Mouse (Mus musculus) layer of hippocampus, adult 18-20 months (tissue): ENCODE data around the gene Relch. TPM values are rescaled to one million over a fixed set of nuclear protein-coding genes. Genes with fewer than 3 reads are reported as not detected.
"Not testable (repeated sequence)": the region's sequence is repeated elsewhere in the genome, so short reads cannot be mapped to it uniquely, and the experiment has no call there.

ENCODE experiments used
- DNase-seq, 2 experiments: peaks; one replicate each; pipeline ENCODE4 v3.0.0; 2022; ENCODE audit warnings: low spot score in 2 of 2
- total RNA-seq, 2 experiments: library from RNA; stranded (reverse); gene quantifications; 2 replicates each; pipeline ENCODE4 v1.2.3; 2021

Relch gene
- total RNA-seq, 2 experiments from 2014 or later: 91.2 to 91.5 TPM

GRCm38 (mm10) chr1:105742481-105742880, 78.8 kb downstream of the Relch start:
- DNase-seq: peak in 1 of 2 experiments; percentile 17

GRCm38 (mm10) chr1:105746444-105746843, 82.8 kb downstream of the Relch start:
- DNase-seq: no peak

- no peak for DNase-seq
These were observed 83.4 kb downstream of the Relch start for GRCm38 (mm10) chr1:105746858-105747596.

- no peak for DNase-seq
These were observed 84.6 kb downstream of the Relch start for GRCm38 (mm10) chr1:105748091-105748799.

GRCm38 (mm10) chr1:105752196-105752595, 88.5 kb downstream of the Relch start:
- DNase-seq: no peak

- DNase-seq: no peak
These were observed 89.3 kb downstream of the Relch start for GRCm38 (mm10) chr1:105752944-105753343.

- no peak for DNase-seq
These were observed 95.1 kb downstream of the Relch start for GRCm38 (mm10) chr1:105758798-105759197.

- DNase-seq: no peak
These were observed 95.9 kb downstream of the Relch start for GRCm38 (mm10) chr1:105759422-105760165.

- no peak for DNase-seq
These were observed 101.9 kb downstream of the Relch start for GRCm38 (mm10) chr1:105765586-105765985.

GRCm38 (mm10) chr1:105766099-105766498, 102.4 kb downstream of the Relch start:
- not testable (repeated sequence) for DNase-seq

- DNase-seq: no peak
These were observed 104.7 kb downstream of the Relch start for GRCm38 (mm10) chr1:105768397-105768796.

GRCm38 (mm10) chr1:105770685-105771084, 107.0 kb downstream of the Relch start:
- no peak for DNase-seq

- DNase-seq: no peak
These were observed 112.8 kb downstream of the Relch start for GRCm38 (mm10) chr1:105776426-105776825.

- DNase-seq: no peak
These were observed 116.4 kb downstream of the Relch start for GRCm38 (mm10) chr1:105780079-105780456.

GRCm38 (mm10) chr1:105780457-105781364, 117.0 kb downstream of the Relch start, which contains the start of gene Tnfrsf11a:
Tnfrsf11a (plus strand) TSS chr1:105780718.
- peak; percentile 16 to 36 for DNase-seq

- no peak for DNase-seq
These were observed 117.9 kb downstream of the Relch start for GRCm38 (mm10) chr1:105781391-105782146.

GRCm38 (mm10) chr1:105784257-105785016, 120.8 kb downstream of the Relch start:
- DNase-seq: no peak

- DNase-seq: no peak
These were observed 121.5 kb downstream of the Relch start for GRCm38 (mm10) chr1:105785146-105785545.

- no peak for DNase-seq
These were observed 123.2 kb downstream of the Relch start for GRCm38 (mm10) chr1:105786731-105787357.
